Mouse (Mus musculus) liver, postnatal 0 days (tissue): ENCODE measurements at regions not wholly inside any gene's neighbourhood (a gene's known extent, or its start where the extent isn't known, plus 50 kb on each side); places are given as distances from the start of the nearest gene placed in this dataset.
A peak's percentile ranks its signal among the peaks of the same experiment; 100 is the strongest.

Source experiments
- CTCF ChIP-seq: sonication (generic); IDR thresholded peaks from 2 replicates; pipeline ENCODE4 v1.5.1; 2016; ENCODE audit warnings: antibody characterized with exemption, low read depth
- EP300 ChIP-seq: IDR thresholded peaks from 2 replicates; pipeline ENCODE4 v1.6.1; 2016; ENCODE audit warnings: antibody characterized with exemption, low read depth, mild to moderate bottlenecking

- peak; percentile 77 for TF ChIP-seq CTCF
- TF ChIP-seq EP300 = no peak
These were observed 452.7 kb downstream of the Sox2 start for GRCm38 (mm10) chr3:35102715-35103591.
